Mouse (Mus musculus): ENCODE data around the gene Klre1.

DNA sequence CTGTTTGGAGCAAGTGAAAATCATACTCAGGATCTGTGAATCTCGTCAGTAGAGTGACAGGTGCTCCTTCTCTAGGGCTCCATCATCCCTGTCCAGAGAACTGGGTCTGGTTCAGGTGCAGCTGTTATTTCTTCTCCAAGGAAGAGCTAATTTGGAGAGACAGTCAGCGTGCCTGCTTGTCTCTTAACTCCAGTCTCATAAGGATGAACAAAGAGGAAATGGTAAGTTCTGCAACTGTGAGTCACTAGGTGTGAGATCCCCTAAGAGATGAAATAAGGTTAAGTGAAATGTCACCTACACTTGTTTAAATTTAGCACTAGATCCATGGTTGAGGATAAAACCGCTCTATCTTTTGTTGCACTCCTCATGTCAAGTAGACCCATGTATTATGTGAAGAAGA is 5.3 kb downstream of the Klre1 start:
- no peak for TF ChIP-seq CTCF (IDR thresholded peaks at IDR 0.05; ENCODE audit: low read depth, low read length)
- TF ChIP-seq POLR2A (IDR thresholded peaks at IDR 0.05; ENCODE audit: extremely low read depth, insufficient read depth, low read length) = no peak
